Mouse (Mus musculus): ENCODE measurements around the gene Fez1. TPM values are rescaled to one million over a fixed set of nuclear protein-coding genes. Genes with fewer than 3 reads are reported as not detected.

The Fez1 gene
- total and polyA plus RNA-seq, 2 experiments from 2014 or later, result 300 to 464 TPM

DNA sequence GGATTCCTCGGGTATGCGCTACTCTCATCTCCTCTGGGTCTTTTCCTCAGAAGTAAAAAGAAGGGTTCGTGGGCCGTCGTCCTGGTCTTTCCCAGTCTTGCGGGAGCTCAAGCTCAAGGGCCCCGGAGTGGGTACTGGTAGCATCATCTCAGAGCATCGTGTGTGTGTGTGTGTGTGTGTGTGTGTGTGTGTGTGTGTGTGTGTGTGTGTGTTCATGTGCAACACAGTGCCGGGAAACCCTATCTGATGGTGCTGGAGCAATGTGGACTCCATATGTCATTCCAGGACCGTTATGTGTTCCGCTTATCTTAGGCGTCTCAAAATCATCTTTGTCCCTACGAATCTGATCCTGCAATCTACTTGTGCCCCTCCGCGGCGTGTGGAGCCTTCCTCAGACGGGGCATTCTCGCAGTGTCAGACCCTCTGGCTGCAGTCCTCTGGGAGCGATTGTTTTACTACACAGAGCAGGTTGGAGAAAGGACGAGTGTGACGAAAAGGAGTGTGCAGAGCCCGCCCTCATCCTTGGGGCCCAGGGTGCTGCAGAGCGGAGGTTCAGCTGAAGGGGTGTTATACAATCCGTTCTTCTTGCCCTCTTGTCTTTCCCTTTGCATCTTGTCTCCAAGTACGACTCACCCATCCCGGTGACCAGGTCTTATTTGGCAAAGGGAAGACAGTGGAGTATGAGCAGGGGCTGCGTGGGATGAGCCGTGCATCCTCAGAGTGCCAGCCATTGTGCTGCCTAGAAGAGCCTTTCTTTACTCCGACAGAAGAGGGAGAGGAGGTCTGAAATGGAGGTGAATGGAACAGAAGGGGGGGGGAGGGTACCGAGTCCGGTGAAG is 11.6 kb downstream of the Fez1 start:
- under 1% methylated on average over 31 of the region's 31 CpGs for WGBS
- H3K9ac ChIP-seq (replicated peaks; ENCODE audit: low read length), result peak overlapping the region; percentile 57
- peaks cover 8% of the 10 kb centered on the region; the same call in 1 of the 2 replicates for H3K4me1 ChIP-seq (ENCODE audit: insufficient read depth, low read length)
- no peaks in the 10 kb centered on the region for H3K9me3 ChIP-seq (ENCODE audit: low read length)
- H3K27ac ChIP-seq, result peak overlapping the region; percentile 93
- TF ChIP-seq CTCF (IDR thresholded peaks at IDR 0.05; ENCODE audit: low read depth), result no peak; the same call in 1 of the 2 replicates
- no peaks in the 10 kb centered on the region for H3K27me3 ChIP-seq (ENCODE audit: insufficient read depth, low read length)
- ATAC-seq (peak; percentile 81), DNase-seq (ENCODE audit: low spot score) (peak; percentile 83)
- H3K36me3 ChIP-seq (ENCODE audit: insufficient read depth, low read length), result no peaks in the 10 kb centered on the region
- H3K4me3 ChIP-seq (ENCODE audit: low read length), result peak overlapping the region; percentile 66
- H3K4me2 ChIP-seq (ENCODE audit: low read depth, low read length), result peak overlapping the region; percentile 86

DNA sequence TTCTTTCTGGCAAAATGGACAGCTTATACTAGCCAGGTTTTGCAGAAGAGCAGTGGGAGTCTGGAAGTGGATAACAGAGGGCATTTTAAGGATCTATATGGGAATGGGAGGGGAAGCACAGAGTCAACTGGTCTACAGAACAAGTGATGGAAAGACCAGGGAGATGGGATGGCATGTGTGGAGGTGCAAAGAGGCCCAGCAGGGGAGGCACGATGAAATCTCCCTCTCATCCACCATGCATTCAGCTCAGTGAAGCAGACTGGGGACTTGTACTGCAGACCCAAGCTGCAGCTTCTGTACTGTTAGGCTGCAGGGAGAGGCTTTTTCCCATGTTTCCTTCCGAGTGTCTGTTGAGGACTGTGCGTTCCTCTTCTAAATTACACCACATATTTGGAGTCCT is 12.2 kb downstream of the Fez1 start:
- Histone ChIP-seq H3K4me3 (ENCODE audit: low read length) (peak overlapping the region; percentile 66), H3K9ac (replicated peaks; ENCODE audit: low read length) (peak overlapping the region; percentile 57), H3K9me3 (ENCODE audit: low read length) (no peaks in the 10 kb centered on the region), H3K27ac (peak overlapping the region; percentile 93), H3K4me2 (ENCODE audit: low read depth, low read length) (peak overlapping the region; percentile 86), H3K36me3 (ENCODE audit: insufficient read depth, low read length) (no peaks in the 10 kb centered on the region), H3K4me1 (ENCODE audit: insufficient read depth, low read length) (peaks cover 8% of the 10 kb centered on the region; the same call in 1 of the 2 replicates), H3K27me3 (ENCODE audit: insufficient read depth, low read length) (no peaks in the 10 kb centered on the region)
- WGBS, result 8% methylated on average over 3 of the region's 3 CpGs
- DNase-seq (ENCODE audit: low spot score) (peak; percentile 58), ATAC-seq (peak; percentile 7)
- TF ChIP-seq CTCF (IDR thresholded peaks at IDR 0.05; ENCODE audit: low read depth), result no peak

DNA sequence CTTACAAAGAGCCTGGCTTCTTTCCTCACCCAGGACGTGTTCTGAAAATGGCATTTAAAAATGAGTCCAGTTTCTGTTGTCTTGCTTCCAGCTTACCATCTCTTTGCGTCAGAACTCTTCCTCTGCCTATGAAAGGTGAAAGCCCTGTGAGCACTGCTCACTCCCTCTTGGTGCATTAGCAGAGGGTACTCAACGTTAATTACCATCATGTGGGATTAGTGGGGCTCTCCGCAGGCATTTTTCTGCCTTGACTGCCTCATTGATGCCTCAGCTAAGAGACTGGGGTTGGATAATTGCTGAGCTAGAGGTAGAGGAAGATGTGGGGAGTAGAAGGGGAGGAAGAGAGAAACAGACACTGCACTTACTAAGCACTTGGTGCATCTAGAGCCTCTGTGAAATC is 24.7 kb downstream of the Fez1 start:
- no peak for DNase-seq (ENCODE audit: low spot score)
- Histone ChIP-seq H3K4me3 (ENCODE audit: low read length) (no peak overlapping the region), H3K27me3 (ENCODE audit: insufficient read depth, low read length) (no peaks in the 10 kb centered on the region), H3K9me3 (ENCODE audit: low read length) (no peaks in the 10 kb centered on the region), H3K36me3 (ENCODE audit: insufficient read depth, low read length) (peaks cover 48% of the 10 kb centered on the region), H3K4me1 (ENCODE audit: insufficient read depth, low read length) (no peaks in the 10 kb centered on the region), H3K9ac (replicated peaks; ENCODE audit: low read length) (no peak overlapping the region), H3K4me2 (ENCODE audit: low read depth, low read length) (no peak overlapping the region), H3K27ac (no peak overlapping the region)
- no peak for ATAC-seq
- no peak for TF ChIP-seq CTCF (IDR thresholded peaks at IDR 0.05; ENCODE audit: low read depth)
- WGBS, result 44% methylated on average over 4 of the region's 4 CpGs

DNA sequence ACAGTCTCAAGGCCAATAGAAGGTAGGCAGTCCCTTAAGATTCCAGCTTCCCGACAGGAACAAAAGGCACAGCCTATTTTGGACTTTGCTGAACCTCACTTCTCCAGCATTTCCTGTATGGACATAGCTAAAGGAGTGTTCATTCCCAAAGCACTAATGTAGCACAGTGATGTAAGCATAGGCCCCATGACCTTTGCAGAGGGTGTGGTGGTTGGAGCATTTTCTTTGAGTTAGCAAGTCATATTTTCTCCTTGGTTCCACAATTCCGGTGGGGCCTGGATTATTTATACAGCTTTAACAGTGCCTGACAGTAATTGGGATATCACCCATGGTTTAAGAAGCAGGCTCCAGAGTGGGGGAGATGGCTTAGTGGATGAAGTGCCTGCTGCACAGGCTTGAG is 27.0 kb downstream of the Fez1 start:
- ATAC-seq (no peak), DNase-seq (ENCODE audit: low spot score) (no peak)
- Histone ChIP-seq H3K27me3 (ENCODE audit: insufficient read depth, low read length) (no peaks in the 10 kb centered on the region), H3K27ac (no peak overlapping the region), H3K4me3 (ENCODE audit: low read length) (no peak overlapping the region), H3K36me3 (ENCODE audit: insufficient read depth, low read length) (peaks cover 56% of the 10 kb centered on the region), H3K9ac (replicated peaks; ENCODE audit: low read length) (no peak overlapping the region), H3K9me3 (ENCODE audit: low read length) (no peaks in the 10 kb centered on the region), H3K4me1 (ENCODE audit: insufficient read depth, low read length) (no peaks in the 10 kb centered on the region), H3K4me2 (ENCODE audit: low read depth, low read length) (no peak overlapping the region)
- 86% methylated on average over 2 of the region's 2 CpGs for WGBS
- no peak for TF ChIP-seq CTCF (IDR thresholded peaks at IDR 0.05; ENCODE audit: low read depth)

DNA sequence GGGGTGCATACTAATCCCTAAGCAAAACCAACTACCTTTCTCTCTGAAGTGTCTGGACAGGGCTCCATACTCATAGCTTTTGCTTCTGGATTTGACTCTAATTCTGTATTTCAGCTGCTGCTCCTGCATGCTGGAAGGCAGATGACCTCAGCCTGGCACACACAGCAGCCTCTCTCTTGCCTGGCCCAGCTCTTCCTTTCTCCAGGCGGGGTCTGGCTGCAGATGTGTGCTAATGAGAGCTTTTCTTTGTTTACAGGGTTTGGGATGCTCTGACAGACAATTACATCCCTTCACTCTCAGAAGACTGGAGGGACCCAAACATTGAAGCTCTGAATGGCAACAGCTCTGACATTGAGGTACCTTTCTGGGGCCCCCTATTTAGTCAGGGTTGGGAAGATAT is 28.4 kb downstream of the Fez1 start:
- no peaks in the 10 kb centered on the region for H3K9me3 ChIP-seq (ENCODE audit: low read length)
- ATAC-seq (peak; percentile 79; the same call in 1 of the 2 replicates), DNase-seq (ENCODE audit: low spot score) (peak; percentile 13)
- TF ChIP-seq CTCF (IDR thresholded peaks at IDR 0.05; ENCODE audit: low read depth), result no peak
- H3K4me1 ChIP-seq (ENCODE audit: insufficient read depth, low read length), result no peaks in the 10 kb centered on the region
- H3K27me3 ChIP-seq (ENCODE audit: insufficient read depth, low read length), result no peaks in the 10 kb centered on the region
- H3K9ac ChIP-seq (replicated peaks; ENCODE audit: low read length), result no peak overlapping the region
- H3K36me3 ChIP-seq (ENCODE audit: insufficient read depth, low read length), result peaks cover 43% of the 10 kb centered on the region
- no peak overlapping the region for H3K4me3 ChIP-seq (ENCODE audit: low read length)
- WGBS, result 60% methylated on average over 1 of the region's 1 CpGs
- H3K27ac ChIP-seq, result no peak overlapping the region
- no peak overlapping the region for H3K4me2 ChIP-seq (ENCODE audit: low read depth, low read length)

DNA sequence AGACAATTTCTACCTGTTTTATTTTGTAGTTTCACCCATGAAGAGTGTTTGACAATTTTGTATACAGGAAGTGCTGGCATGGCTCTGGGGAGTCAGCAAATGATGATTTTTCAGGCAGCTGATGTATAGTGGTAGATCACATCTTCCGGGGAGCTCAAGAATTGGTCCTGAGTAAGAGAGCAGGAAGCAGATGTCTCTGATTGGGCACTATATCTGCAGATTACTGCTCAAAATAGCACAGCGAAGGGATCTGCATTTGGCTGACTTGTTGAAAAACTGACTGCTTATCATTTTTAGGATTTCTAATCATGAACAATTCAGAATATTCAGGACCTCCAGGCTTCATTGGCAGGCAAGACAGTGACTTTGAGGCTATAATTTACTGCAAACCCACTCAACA is 30.5 kb downstream of the Fez1 start:
- Histone ChIP-seq H3K4me1 (ENCODE audit: insufficient read depth, low read length) (no peaks in the 10 kb centered on the region), H3K36me3 (ENCODE audit: insufficient read depth, low read length) (peaks cover 36% of the 10 kb centered on the region), H3K4me2 (ENCODE audit: low read depth, low read length) (no peak overlapping the region), H3K27me3 (ENCODE audit: insufficient read depth, low read length) (no peaks in the 10 kb centered on the region), H3K9me3 (ENCODE audit: low read length) (no peaks in the 10 kb centered on the region), H3K27ac (no peak overlapping the region), H3K4me3 (ENCODE audit: low read length) (no peak overlapping the region), H3K9ac (replicated peaks; ENCODE audit: low read length) (no peak overlapping the region)
- ATAC-seq, result no peak
- no peak for TF ChIP-seq CTCF (IDR thresholded peaks at IDR 0.05; ENCODE audit: low read depth)
- no peak for DNase-seq (ENCODE audit: low spot score)
- 91% methylated on average over 2 of the region's 2 CpGs for WGBS

DNA sequence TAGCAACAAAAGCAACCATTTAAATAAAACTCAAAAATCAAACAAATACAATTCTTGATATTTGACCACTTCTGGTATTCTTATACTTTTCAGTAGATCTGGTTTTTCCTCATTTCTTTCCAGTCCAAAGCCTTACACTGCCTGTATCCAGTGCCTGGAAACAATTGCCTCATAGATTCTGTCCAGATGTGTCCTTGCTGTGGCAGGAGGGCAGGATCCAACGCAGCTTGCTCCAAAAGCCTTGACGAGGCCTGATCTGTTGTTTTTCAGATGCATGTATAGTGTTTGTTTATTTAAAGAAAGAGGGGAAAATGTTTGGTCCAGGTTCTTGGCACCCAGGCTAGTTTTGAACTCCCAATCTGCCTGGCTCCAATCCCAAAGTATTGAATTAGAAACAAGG is 34.7 kb downstream of the Fez1 start:
- no peaks in the 10 kb centered on the region for H3K9me3 ChIP-seq (ENCODE audit: low read length)
- H3K9ac ChIP-seq (replicated peaks; ENCODE audit: low read length), result no peak overlapping the region
- no peak overlapping the region for H3K27ac ChIP-seq
- peaks cover 21% of the 10 kb centered on the region for H3K36me3 ChIP-seq (ENCODE audit: insufficient read depth, low read length)
- H3K27me3 ChIP-seq (ENCODE audit: insufficient read depth, low read length), result no peaks in the 10 kb centered on the region
- H3K4me3 ChIP-seq (ENCODE audit: low read length), result no peak overlapping the region
- H3K4me1 ChIP-seq (ENCODE audit: insufficient read depth, low read length), result no peaks in the 10 kb centered on the region
- H3K4me2 ChIP-seq (ENCODE audit: low read depth, low read length), result no peak overlapping the region
- no peak for DNase-seq (ENCODE audit: low spot score)
- WGBS, result 72% methylated on average over 2 of the region's 2 CpGs
- TF ChIP-seq CTCF (IDR thresholded peaks at IDR 0.05; ENCODE audit: low read depth), result no peak
- no peak for ATAC-seq

Measured in hindbrain, postnatal 0 days (tissue).